Mouse (Mus musculus) small intestine, adult 10 weeks (tissue): ENCODE data around the gene Zbtb38. TPM values are rescaled to one million over a fixed set of nuclear protein-coding genes. Genes with fewer than 3 reads are reported as not detected.

Experiments used
- polyA plus RNA-seq: library from polyadenylated mRNA; stranded (reverse); fragments of 350-450 nt; fragmentation: Illumina TruSeq; extraction: RNeasy Lipid Tissue Mini Kit (QIAGEN cat#74804); gene quantifications from one replicate; pipeline ENCODE4 v1.2.3, GENCODE M21; 2014; ENCODE audit warnings: low replicate concordance

Zbtb38 gene
- 18.2 TPM for polyA plus RNA-seq

GRCm38 (mm10) chr9:96752603-96753114, at the start of gene Zbtb38:
Gene Zbtb38, minus strand, starts transcription at chr9:96752831.

Other genes with a start within 250 kb of the Zbtb38 start
- not detected for gene Gm28729, start 227.6 kb downstream of the Zbtb38 start, polyA plus RNA-seq
- 43.9 TPM for gene Rasa2, start 121.2 kb downstream of the Zbtb38 start, polyA plus RNA-seq
- gene Pxylp1, start 139.8 kb upstream of the Zbtb38 start, polyA plus RNA-seq, result 11.1 TPM